10 mouse cellular contexts compared by ENCODE assay signal in genomic region chr6:140484170-140484569, GRCm38 (mm10).
A peak's percentile ranks its signal among the peaks of the same experiment; 100 is the strongest.
DNase-seq lines count a peak whose midpoint lies in the region; ATAC-seq and TF ChIP-seq lines count a peak whose summit lies in the region.
"Had no signal": no experiment of that assay in that cellular context is flagged by ENCODE, and none has a peak within 500 bp of the region (broad histone marks: within the 10 kb centered on the region; RNA-seq: fewer than 3 reads in every experiment).

No protein-coding gene starts in this region.

- WGBS in hindbrain, postnatal 0 days = 44% methylated on average over 9 of the region's 9 CpGs
- WGBS in kidney, embryonic 15.5 days = 81% methylated on average over 9 of the region's 9 CpGs
- WGBS in liver, embryonic 11.5 days = 90% methylated on average over 9 of the region's 9 CpGs

- intact Hi-C loops in gastrocnemius, postnatal 14 days (cut with DNase I; ENCODE audit: low total_unique reads) = no loop called here

- no peak overlapping the region for H3K4me2 ChIP-seq in hindbrain, postnatal 0 days (ENCODE audit: low read depth, low read length)
- no peak overlapping the region for H3K4me2 ChIP-seq in kidney, embryonic 15.5 days
- no peak overlapping the region for H3K4me2 ChIP-seq in liver, embryonic 11.5 days
- H3K4me2 ChIP-seq: embryonic facial prominence, embryonic 15.5 days; limb, embryonic 13.5 days had no signal

- no peak overlapping the region for H3K9ac ChIP-seq in hindbrain, postnatal 0 days (replicated peaks; ENCODE audit: low read length)
- no peak overlapping the region for H3K9ac ChIP-seq in kidney, embryonic 15.5 days
- no peak overlapping the region for H3K9ac ChIP-seq in liver, embryonic 11.5 days (ENCODE audit: low read depth, low read length)
- H3K9ac ChIP-seq: embryonic facial prominence, embryonic 15.5 days; limb, embryonic 13.5 days had no signal

- peak; percentile 41 for DNase-seq in urinary bladder, postnatal 14 days (ENCODE audit: low spot score)
- no peak for DNase-seq in urinary bladder, postnatal 25 days (ENCODE audit: low spot score)
- peak; percentile 61 for DNase-seq in gastrocnemius, postnatal 14 days
- peak; percentile 71 for DNase-seq in hindbrain, postnatal 0 days (ENCODE audit: low spot score)
- no peak for DNase-seq in liver, embryonic 11.5 days (ENCODE audit: low spot score)
- no peak for DNase-seq in urinary bladder, adult 2 months (ENCODE audit: low spot score)

- no peaks in the 10 kb centered on the region for H3K27me3 ChIP-seq in hindbrain, postnatal 0 days (ENCODE audit: insufficient read depth, low read length)
- H3K27me3 ChIP-seq in kidney, embryonic 15.5 days = no peaks in the 10 kb centered on the region
- H3K27me3 ChIP-seq in liver, embryonic 11.5 days (replicated peaks; ENCODE audit: control insufficient read depth, insufficient read depth, low read length) = no peaks in the 10 kb centered on the region
- H3K27me3 ChIP-seq: embryonic facial prominence, embryonic 15.5 days; limb, embryonic 13.5 days had no signal

- TF ChIP-seq CTCF in hindbrain, postnatal 0 days (IDR thresholded peaks at IDR 0.05; ENCODE audit: low read depth) = no peak

- H3K4me3 ChIP-seq in hindbrain, postnatal 0 days (ENCODE audit: low read length) = no peak overlapping the region
- H3K4me3 ChIP-seq in kidney, embryonic 15.5 days (replicated peaks) = no peak overlapping the region
- H3K4me3 ChIP-seq in liver, embryonic 11.5 days (ENCODE audit: low read depth, low read length) = no peak overlapping the region
- H3K4me3 ChIP-seq: embryonic facial prominence, embryonic 15.5 days; limb, embryonic 13.5 days had no signal

- ATAC-seq in hindbrain, postnatal 0 days = peak; percentile 73
- no peak for ATAC-seq in kidney, embryonic 15.5 days (replicated peaks; ENCODE audit: low FRiP score)
- ATAC-seq in megakaryocyte, adult 5-6 weeks (ENCODE audit: poor library complexity, severe bottlenecking) = no peak
- no peak for ATAC-seq in liver, embryonic 11.5 days (replicated peaks; ENCODE audit: low FRiP score)

- no peaks in the 10 kb centered on the region for H3K36me3 ChIP-seq in hindbrain, postnatal 0 days (ENCODE audit: insufficient read depth, low read length)
- H3K36me3 ChIP-seq in kidney, embryonic 15.5 days = no peaks in the 10 kb centered on the region
- H3K36me3 ChIP-seq in liver, embryonic 11.5 days (ENCODE audit: control insufficient read depth, insufficient read depth, low read length) = no peaks in the 10 kb centered on the region
- H3K36me3 ChIP-seq: embryonic facial prominence, embryonic 15.5 days had no signal

- peaks cover 6% of the 10 kb centered on the region for H3K4me1 ChIP-seq in hindbrain, postnatal 0 days (ENCODE audit: insufficient read depth, low read length)
- H3K4me1 ChIP-seq in kidney, embryonic 15.5 days = peaks cover 17% of the 10 kb centered on the region; the same call in 1 of the 2 replicates
- no peaks in the 10 kb centered on the region for H3K4me1 ChIP-seq in liver, embryonic 11.5 days (replicated peaks; ENCODE audit: control insufficient read depth, insufficient read depth, low read length)

- peak overlapping the region; percentile 52; the same call in 1 of the 2 replicates for H3K27ac ChIP-seq in hindbrain, postnatal 0 days
- H3K27ac ChIP-seq in kidney, embryonic 15.5 days = no peak overlapping the region
- no peak overlapping the region for H3K27ac ChIP-seq in liver, embryonic 11.5 days (ENCODE audit: low read depth, low read length)
- H3K27ac ChIP-seq: embryonic facial prominence, embryonic 15.5 days; limb, embryonic 13.5 days had no signal

- H3K9me3 ChIP-seq in hindbrain, postnatal 0 days (ENCODE audit: low read length) = no peaks in the 10 kb centered on the region
- no peaks in the 10 kb centered on the region for H3K9me3 ChIP-seq in kidney, embryonic 15.5 days (replicated peaks)
- H3K9me3 ChIP-seq in liver, embryonic 11.5 days (ENCODE audit: control insufficient read depth, low read length) = no peaks in the 10 kb centered on the region
- H3K9me3 ChIP-seq: embryonic facial prominence, embryonic 15.5 days; limb, embryonic 13.5 days had no signal

Comparison
In these comparisons a context has a peak if more than half of its experiments do, and no peak if none do; other contexts are left out.
1. DNase-seq: peak in urinary bladder, postnatal 14 days (single experiment), gastrocnemius, postnatal 14 days (single experiment) and hindbrain, postnatal 0 days (single experiment); none in urinary bladder, postnatal 25 days (single experiment), liver, embryonic 11.5 days (single experiment) and urinary bladder, adult 2 months (single experiment).